Mouse (Mus musculus) Muller cell, postnatal 12 days (primary cell): ENCODE results near the gene Etv1.
A peak's percentile ranks its signal among the peaks of the same experiment; 100 is the strongest.

Experiments
- DNase-seq: peaks from one replicate; pipeline ENCODE4 v3.0.0-alpha.2; 2015; ENCODE audit errors: inconsistent ontology term

Gene Etv1

DNA sequence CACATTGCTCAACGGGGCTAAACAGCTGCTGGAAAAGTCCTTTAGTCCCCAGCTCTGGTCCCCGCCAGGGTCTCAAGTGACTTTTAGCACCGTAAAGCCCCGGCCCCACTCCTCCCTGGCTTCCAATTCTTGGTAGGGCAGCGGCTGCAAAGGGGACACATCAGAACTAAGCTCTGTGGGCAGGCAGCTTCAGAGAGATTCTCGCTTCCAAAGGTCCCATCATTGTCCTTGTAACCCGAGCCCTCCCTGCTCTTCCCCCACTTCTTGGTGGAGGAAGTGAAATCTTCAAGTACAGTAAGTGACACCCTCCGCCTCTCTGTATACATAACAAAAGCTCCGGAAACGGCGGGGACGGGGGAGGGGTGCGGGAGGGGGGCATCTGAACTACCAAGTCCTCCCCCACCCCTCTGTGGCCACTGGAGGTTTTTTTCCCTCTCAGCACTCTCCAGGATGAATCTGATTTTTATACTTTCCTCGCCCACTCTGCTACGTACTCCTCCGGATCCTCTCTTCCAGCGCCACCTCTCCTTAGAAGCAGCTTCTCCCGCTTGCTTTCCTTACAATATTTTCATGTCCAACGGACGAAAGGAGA lies at the start of gene Etv1:
Gene Etv1 (plus strand): TSS at position 195 of the 592 bp plus-strand sequence.
- peak; percentile 79 for DNase-seq

DNA sequence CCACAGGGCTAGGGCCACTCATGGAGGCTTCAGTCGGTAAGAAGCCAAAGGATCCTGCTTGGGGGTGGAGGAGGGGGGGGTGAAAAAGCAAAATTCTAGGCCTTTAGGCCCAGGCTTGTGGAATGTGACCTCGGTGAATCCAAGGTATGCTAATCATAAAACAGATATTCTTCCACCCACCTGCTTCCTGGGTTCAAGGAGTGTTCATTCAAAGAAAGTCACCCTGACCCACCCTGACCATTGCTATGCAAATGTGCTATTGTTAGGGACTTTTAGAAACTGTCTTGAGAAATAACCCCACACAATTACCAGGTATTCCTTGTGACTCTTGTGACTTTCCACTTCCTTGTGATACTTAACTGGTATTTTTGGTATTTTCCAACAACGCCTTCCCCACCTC lies 49.5 kb upstream of the Etv1 start:
- no peak for DNase-seq

DNA sequence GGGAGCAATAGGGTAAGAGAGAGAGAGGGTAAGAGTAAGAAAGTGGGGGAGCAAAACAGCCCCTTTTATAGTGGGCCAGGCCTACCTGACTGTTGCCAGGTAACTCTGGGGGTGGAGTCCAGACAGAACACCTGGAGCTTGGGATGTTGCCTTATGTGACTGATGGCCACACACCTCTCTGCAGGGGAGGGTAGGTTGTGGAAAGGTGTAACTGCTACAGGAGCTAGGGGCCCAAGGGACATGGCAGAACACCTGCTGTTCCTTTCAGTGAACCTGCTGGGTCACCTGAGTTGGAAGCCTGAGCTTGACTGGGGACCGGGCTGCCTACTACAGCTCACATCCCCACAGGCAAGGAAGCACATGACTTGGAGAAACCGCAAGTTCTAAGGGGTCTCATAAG lies 48.4 kb upstream of the Etv1 start:
- DNase-seq: no peak

DNA sequence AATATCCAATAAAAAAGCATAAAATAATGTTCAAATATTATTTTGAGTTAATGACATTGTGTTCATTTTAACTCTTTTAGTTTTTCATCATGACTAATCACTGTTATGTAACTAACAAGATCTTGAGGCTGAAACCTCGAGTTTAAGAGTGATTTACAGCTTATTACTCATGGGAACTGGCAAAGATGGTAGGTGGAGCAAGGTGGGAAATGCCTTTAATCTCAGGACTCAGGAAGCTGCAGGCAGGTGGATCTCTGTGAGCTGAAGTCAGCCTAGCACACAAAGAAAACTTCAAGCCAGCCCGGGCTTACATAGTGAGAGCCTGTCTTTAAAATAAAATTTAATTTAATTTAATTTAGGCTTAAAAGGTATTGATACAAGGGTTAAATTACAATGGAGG lies 19.9 kb upstream of the Etv1 start:
- no peak for DNase-seq

DNA sequence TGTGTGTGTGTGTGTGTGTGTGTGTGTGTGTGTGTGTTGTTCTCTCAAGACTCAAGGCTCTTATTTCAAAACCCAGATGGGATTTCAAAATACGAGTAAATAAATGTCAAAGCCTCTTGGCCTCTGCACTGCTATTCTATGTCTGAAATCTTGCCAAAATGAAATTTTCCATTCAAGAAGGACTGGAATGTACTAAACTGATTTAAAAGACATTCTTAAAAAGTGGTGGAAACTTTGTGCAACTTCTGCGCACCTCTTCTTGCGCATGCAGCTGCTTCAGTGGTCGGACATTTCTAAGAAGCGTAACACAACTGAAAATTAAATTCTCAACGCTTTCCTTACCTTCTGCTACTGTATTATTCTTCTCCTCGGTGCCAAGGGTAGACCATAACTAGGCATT lies 1.9 kb upstream of the Etv1 start:
- no peak for DNase-seq

DNA sequence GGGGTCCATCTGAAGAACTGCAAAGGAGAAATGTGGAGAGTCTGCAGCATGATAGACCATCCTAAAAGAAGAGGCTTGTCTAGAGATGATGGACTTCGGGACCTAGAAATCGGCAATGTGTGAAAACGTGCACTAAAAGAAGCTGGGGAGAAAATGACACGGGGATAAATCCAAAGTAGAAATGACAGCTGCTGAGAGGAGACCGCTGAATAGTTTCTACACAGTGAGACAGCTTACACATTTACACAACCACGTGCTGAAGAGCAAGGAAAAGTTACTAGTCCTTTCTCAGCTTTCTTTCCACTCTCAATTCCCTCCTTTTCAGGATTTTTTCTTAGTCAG lies 1.3 kb upstream of the Etv1 start:
- DNase-seq: no peak

DNA sequence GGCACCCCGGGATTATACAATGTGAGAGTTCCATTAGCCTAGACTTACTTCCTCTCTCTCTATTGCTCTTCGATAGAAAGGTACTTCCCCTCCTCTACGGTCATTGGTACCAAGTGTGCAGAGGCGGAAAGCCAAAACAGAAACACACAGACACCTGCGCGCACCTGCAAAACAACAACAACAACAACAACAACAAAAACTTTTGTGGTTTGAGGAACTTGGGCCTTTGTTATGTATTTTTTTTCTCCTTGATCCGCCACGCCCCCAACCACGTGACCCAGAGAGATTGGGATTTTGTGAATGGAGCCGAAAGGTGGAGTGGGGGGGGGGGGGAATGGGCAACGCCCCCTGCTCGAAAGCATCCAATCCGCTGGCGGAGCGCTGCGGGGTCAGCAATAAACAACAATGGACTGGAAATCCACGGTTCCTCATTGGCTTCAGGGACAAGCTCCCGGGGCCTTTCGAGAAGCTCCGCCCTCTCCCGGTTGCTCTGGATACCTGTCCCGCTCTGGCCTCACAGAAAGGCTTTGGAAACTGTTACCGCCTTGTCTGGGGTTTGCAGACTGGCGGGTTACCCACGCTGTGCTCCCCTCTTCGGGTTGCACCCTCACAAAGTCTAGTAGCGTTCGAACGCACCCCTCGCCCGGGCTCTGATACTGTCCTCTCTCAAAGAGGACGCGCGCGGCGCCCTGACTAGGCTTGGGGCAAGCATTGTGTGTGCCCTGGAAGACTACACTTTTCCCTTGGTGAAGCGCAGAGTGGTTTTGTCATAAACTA lies 693 bp upstream of the Etv1 start:
- peak; percentile 95 for DNase-seq

DNA sequence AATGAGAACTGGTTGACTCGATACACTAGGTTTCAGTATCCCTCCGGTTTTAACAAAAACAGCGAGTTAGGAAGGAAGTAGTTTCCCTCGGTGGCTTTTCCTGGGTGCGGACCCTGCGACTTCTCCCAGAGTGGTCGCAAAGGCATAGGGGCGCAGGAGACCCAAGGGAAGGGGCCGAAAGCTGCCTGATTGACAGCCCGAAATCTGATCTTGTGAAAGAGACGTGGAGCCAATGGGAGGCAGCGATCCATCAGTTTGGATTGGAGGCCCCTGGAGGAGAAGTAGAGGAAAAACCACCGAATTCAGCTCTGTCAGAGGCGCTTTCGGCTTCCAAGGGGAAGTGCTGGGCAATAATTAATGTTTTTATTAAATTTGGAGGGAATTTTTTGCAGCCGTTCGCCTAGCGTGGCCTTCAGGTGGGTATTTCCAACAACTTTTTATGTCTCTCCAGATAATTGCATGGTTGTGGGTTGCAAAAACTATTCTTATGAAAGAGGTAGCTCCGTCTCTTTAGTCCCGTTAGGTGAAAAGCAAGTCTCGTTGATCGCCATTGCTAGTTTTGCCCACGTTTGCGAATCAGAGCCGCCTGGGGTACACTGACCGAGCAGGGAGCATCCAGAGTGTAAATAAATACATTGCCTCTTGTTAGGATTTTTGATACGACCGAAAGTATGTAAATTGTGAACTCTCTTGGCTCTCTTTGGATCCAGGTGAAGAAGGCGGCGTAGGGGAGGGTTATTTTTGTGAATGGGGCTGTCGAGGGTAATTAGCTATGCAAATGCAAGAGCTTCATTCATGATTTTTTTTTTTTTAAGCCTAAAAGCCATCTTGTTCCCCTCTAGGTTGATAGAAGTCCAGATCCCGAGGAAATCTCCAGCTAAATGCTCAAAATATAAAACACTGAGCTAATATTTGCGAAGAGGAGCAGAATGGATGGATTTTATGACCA lies 1.1 kb downstream of the Etv1 start:
- peak; percentile 83 for DNase-seq

DNA sequence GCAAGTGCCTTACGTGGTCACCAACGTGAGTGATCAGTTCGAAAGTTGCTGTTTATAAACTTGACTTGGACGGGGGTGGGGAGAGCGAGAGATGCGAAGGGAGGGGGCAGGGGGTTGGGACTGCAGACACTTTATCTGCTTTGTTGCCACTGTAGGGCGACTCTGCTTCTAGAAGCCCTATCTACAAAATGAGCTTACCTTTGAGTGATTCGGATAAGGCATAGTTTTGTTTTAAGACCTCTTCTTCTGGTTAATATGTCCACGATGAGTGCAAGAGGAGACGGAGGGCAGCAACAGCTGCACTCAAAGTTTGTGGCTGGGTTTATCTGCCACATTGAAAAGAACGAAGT lies 1.8 kb downstream of the Etv1 start:
- DNase-seq: peak; percentile 52

DNA sequence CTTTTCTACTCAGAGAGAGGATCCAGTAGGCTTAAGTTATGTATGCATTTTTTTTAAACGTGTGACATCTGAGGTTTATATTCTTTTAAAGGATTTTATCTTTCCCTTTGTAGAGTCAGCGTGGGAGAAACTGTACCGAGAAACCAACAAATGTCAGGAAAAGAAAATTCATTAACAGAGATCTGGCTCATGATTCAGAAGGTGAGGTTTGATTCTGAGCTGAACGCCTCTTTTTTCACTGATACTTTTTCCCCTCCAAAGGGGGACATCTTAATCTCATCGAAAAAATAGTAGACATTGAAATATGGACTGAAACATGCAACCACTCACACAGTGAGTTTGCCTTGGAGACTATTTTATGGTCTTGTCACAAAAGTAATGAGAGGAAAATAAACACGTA lies 2.5 kb downstream of the Etv1 start:
- no peak for DNase-seq

DNA sequence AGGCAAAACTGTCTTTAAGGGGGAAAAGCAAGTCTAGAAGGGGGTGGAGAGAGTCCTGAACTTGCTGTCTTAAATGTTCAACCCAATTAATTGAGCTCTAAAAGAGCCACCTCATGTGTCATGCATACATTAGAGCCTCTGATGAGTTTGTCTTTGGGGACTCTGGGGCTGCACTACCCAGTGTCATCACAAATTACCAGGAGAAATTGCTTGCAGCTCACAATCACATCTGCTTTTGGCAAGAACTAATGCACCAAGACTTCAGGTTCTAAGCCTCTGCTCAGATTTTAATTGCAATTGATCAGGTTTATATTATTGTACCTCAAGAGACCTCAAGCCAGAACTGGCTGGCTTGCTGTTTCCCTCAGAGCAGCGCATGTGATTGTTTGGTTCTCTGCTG lies 4.1 kb downstream of the Etv1 start:
- no peak for DNase-seq

DNA sequence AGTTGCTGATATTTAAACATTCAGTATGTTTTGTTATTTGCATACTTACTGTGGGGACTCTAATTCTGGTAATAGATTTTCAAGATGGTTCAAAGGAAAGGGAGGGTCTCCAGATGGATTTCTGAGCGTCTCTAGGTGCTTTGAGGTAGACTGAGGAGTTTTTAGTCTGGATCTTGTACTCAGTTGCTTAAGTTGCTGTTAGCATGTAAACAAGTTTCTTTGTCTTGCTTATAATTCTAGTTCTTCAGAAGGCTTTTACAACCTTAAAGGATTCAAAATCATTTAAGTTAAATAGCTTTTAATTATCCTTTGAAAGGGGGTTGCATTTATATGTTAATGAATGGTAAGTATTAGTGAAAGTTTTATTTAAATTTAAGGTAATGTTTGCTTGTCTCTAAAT lies 5.0 kb downstream of the Etv1 start:
- DNase-seq: no peak

DNA sequence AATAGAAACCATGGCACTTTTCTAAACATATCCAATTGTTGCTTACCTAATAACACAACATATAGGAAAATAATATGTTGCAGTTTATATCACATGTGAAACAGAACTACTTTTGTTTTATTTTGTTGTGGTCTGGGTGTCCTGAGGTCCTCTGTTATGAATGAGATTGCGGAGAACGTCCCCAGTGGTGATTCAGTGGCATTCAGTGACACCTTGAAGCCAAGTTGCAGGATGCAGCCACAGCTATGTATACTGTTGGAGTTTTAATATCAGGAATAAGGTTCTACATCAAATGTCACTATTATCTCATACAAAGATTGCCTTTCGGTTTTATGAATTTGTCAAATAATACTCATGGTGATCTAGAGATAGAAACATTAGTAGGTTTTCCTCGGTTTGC lies 7.4 kb downstream of the Etv1 start:
- no peak for DNase-seq

DNA sequence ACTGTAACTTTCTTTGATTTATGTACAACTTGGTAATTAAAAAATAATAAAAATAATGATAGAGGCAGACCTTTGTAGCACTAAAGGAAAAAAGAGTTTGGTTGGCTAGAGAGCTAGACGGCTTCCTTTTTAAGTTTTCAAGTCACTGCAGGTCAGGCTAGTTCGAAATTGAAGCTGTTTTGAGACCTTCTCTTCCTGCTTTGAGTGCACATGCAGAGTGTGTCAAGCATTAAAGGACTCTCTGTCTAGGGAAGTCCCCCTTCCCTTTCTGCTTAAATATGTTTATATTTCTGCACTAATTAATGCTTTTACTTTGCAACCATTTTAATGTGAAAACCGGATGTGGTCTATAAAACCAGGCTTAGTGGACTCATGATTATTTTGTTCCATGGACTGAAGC lies 8.5 kb downstream of the Etv1 start:
- DNase-seq: no peak

DNA sequence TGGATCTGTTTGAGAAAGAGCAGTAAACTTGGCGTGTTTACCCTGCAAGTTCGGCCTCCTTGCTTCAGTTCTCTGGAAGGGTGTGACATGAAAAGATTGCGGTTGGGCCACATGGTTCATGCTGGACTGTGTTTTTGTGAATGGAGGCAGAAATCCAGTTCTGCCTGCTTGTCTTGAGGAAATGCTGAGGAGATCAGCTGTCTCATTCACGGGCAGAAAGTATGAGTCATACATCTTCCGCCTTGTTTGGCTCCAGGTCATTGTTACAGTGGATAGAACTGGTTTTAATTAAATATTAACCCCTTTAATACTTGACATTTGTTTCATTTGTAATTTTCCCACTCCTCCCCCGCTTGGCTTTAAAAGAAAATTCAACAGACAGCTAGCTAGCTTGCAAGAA lies 9.4 kb downstream of the Etv1 start:
- peak; percentile 43 for DNase-seq

DNA sequence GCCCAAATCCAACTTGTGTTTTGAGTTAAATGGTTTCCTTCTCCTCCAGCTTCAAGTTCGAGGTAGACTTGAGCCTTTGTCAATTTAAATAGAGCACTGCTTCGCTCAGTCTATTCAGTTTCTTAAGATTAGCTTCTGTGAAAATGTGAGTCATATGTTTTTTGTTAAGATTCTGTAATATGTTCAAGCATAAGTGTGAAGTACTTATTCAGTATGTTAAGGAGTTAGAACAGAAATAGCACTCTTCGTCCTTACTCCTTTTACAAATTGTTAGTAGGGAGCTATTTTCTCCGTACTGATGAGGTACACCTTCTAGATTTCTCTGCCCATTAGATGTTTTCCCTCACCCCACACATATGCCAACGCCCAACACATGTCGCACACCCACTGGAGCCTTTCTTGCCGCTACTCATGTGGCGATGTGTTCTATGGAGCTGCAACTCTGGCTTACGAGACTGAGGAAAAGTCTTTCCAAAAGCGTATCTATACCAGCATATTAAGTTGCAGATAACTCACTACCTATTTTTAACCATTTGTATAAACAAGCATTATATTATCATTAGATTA lies 10.7 kb downstream of the Etv1 start:
- DNase-seq: no peak

DNA sequence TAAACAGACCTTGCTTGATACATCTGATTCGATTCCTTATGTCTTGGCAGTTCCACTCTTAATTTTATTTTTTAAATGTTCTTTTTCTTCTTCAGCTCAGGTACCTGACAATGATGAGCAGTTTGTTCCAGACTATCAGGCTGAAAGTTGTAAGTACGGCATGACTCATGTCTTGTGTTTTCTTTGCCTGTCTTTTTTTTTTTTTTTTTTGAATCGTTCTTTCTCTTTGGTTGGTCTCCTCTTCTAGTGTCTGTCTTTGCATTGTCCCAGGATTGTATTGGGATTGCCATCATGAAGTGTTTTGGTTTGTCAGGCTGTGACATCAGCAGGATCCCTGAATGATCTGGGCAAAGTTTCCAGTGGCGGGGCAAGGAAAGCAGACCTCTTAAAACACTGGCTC lies 13.9 kb downstream of the Etv1 start:
- no peak for DNase-seq

DNA sequence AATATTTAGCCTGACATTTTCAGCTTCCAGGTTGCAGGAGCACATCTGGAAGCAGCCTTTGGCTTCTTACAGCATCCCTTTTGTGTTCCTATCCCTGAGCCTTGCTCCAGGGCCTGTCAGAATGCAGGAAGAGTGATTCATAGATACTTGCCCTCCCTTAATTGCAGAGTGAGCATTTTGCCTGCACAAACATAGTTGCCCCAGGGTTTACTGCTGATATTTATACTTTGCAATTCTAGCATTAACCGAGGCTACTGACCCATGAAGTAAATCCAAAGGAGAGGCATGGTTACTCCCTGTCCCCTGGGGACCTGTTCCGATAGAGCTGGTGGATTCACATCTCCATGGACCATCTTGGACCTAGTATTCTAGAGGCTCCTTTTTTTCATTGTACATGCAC lies 14.5 kb downstream of the Etv1 start:
- DNase-seq: peak; percentile 48

DNA sequence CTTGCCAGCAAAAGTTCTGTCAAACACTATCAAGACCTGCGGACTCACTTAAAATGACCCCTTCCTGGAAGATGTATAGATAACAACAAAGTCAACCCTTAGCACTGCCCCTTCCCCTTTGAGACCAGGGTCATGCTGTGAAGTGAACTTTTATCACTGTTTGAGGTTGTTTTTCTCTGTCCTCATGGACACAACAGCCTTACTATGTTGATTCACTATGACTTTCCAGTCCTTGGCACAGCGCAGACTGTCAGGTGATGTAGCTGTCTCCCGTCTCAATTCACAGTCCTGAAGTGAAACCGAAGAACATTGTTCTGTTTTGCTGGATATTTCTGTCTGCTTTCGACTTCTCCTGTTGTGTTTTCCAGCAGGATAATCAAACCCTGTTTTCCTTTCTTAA lies 27.9 kb downstream of the Etv1 start:
- no peak for DNase-seq

DNA sequence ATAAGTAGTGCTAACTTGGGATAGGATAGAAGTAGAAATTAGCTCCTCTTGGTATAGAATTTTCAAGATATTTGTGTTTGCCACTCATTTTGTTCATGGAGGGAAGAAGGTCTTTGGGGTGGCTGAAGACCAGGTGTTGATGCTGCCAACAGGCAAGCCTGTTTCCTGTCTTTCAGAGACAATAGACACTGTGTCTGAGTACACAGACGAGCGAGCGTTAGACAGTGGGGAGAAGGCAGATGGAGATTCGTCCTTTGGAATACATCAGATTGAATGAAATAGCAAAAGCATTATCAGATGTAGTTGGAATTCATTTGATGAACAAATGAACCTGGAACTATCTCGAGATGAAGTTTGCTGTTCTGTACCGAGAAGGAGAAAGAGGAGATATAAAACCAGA lies 33.2 kb downstream of the Etv1 start:
- DNase-seq: no peak

DNA sequence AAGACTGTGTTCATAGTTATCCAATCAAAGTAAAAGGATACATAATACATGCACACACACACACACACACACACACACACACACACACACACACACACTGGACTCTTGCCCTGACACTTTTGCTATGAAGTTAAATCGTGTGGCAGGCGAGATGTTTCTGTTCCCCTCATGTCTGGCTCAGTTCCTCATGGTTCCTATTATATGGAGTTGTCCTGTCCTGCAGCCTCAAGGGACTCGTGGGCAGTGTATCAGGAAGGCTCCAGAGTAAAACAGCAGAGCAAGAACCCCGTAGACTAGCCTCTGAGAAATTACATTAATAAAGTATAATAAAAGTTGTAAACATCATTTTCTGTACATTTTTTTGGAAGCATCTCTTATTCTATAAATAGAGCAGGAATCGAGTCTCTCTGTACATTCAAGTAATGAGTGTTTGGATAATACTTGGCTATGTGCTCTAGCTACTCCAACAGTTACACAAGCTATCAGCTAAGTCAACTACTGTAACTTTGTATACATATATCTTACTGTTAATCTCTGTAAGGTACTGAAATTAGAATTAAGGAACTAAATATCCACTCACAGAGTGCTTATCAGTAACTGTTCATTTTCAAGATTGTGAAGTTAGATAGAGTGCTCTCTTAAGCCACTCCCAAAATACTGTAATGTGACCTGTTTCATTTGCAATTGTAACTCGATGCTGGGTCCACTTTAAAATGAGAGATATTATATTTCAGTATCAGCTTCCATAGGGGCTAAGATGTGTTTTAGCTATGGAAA lies 35.0 kb downstream of the Etv1 start:
- no peak for DNase-seq

DNA sequence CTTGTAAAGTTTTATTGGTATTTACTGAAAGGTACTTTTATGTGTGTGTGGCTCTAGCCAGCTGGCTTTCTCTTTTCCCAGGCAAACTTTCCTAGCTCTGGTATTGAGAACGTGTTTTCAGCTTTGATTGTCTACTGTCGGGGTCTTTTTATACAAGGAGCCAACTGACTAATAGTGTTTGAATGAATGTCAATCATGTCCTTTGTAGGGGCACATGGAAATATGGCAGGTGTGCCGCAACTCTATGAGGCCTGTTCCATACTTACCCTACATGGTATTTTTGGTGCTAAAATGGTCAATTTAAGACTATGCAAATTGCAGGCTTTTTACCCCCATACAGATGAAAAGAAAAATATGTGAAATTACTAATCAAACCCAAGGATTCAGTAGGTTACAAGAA lies 37.1 kb downstream of the Etv1 start:
- no peak for DNase-seq
